Mouse (Mus musculus) layer of hippocampus, adult 8-10 months (tissue): ENCODE measurements at regions not wholly inside any gene's neighbourhood (a gene's known extent, or its start where the extent isn't known, plus 50 kb on each side); places are given as distances from the start of the nearest gene placed in this dataset.

ENCODE experiments used
- DNase-seq, 2 experiments: peaks; one replicate each; pipeline ENCODE4 v3.0.0; 2022; ENCODE audit warnings: low spot score in 2 of 2

- no peak for DNase-seq
These were observed 442.0 kb downstream of the Defb40 start for GRCm38 (mm10) chr8:18536059-18536458.

GRCm38 (mm10) chr8:18528120-18528519 lies 449.9 kb downstream of the Defb40 start:
- no peak for DNase-seq

- DNase-seq, result no peak
These were observed 465.6 kb downstream of the Defb40 start for GRCm38 (mm10) chr8:18512409-18512808.

GRCm38 (mm10) chr8:18506158-18507022 lies 471.7 kb downstream of the Defb40 start:
- DNase-seq, result peak; percentile 32 to 35

- no peak for DNase-seq
These were observed 487.4 kb downstream of the Defb40 start for GRCm38 (mm10) chr8:18490620-18491019.

GRCm38 (mm10) chr8:18480081-18480480 lies 498.0 kb downstream of the Defb40 start:
- DNase-seq, result no peak

- no peak for DNase-seq
These were observed 499.9 kb downstream of the Defb40 start for GRCm38 (mm10) chr8:18478166-18478565.

GRCm38 (mm10) chr8:18467511-18467910 lies 510.5 kb downstream of the Defb40 start:
- DNase-seq, result no peak

- DNase-seq, result no peak
These were observed 517.4 kb downstream of the Defb40 start for GRCm38 (mm10) chr8:18460609-18461008.

- DNase-seq, result no peak
These were observed 520.6 kb downstream of the Defb40 start for GRCm38 (mm10) chr8:18457470-18457869.

- DNase-seq, result no peak
These were observed 529.0 kb downstream of the Defb40 start for GRCm38 (mm10) chr8:18449015-18449414.

- no peak for DNase-seq
These were observed 535.8 kb downstream of the Defb40 start for GRCm38 (mm10) chr8:18442212-18442611.

- no peak for DNase-seq
These were observed 555.2 kb downstream of the Defb40 start for GRCm38 (mm10) chr8:18422846-18423245.

GRCm38 (mm10) chr8:18412470-18412869 lies 565.6 kb downstream of the Defb40 start:
- peak in 1 of 2 experiments; percentile 5 for DNase-seq

GRCm38 (mm10) chr8:18406446-18406845 lies 571.6 kb downstream of the Defb40 start:
- no peak for DNase-seq

GRCm38 (mm10) chr8:18388353-18388752 lies 589.7 kb downstream of the Defb40 start:
- DNase-seq, result peak in 1 of 2 experiments; percentile 55

GRCm38 (mm10) chr8:18381615-18382178 lies 596.4 kb downstream of the Defb40 start:
- DNase-seq, result no peak

GRCm38 (mm10) chr8:18348716-18349115 lies 629.3 kb downstream of the Defb40 start:
- no peak for DNase-seq

- no peak for DNase-seq
These were observed 631.8 kb downstream of the Defb40 start for GRCm38 (mm10) chr8:18346248-18346647.

GRCm38 (mm10) chr8:18345322-18345721 lies 632.7 kb downstream of the Defb40 start:
- peak; percentile 25 to 61 for DNase-seq

GRCm38 (mm10) chr8:18344838-18345237 lies 633.2 kb downstream of the Defb40 start:
- DNase-seq, result no peak

- DNase-seq, result no peak
These were observed 642.5 kb downstream of the Defb40 start for GRCm38 (mm10) chr8:18335576-18335975.

- no peak for DNase-seq
These were observed 649.5 kb downstream of the Defb40 start for GRCm38 (mm10) chr8:18328521-18328920.
